Mouse (Mus musculus): ENCODE data around the gene Clcn3.

Gene Clcn3

GRCm38 (mm10) chr8:60951757-60952156, 31.3 kb downstream of the Clcn3 start:
- DNase-seq (ENCODE audit: low spot score), result no peak

- DNase-seq (ENCODE audit: low spot score), result no peak
These were observed 31.8 kb downstream of the Clcn3 start for GRCm38 (mm10) chr8:60951271-60951670.

- no peak for DNase-seq (ENCODE audit: low spot score)
These were observed 33.2 kb downstream of the Clcn3 start for GRCm38 (mm10) chr8:60949859-60950258.

- peak; percentile 12 for DNase-seq (ENCODE audit: low spot score)
These were observed 35.6 kb downstream of the Clcn3 start for GRCm38 (mm10) chr8:60947503-60947902.

- no peak for DNase-seq (ENCODE audit: low spot score)
These were observed 40.2 kb downstream of the Clcn3 start for GRCm38 (mm10) chr8:60942867-60943266.

- no peak for DNase-seq (ENCODE audit: low spot score)
These were observed 44.2 kb downstream of the Clcn3 start for GRCm38 (mm10) chr8:60938717-60939424.

GRCm38 (mm10) chr8:60933617-60934016, 49.5 kb downstream of the Clcn3 start:
- DNase-seq (ENCODE audit: low spot score), result no peak

GRCm38 (mm10) chr8:60920176-60920575, 62.9 kb downstream of the Clcn3 start:
- DNase-seq (ENCODE audit: low spot score), result no peak

- DNase-seq (ENCODE audit: low spot score), result no peak
These were observed 64.0 kb downstream of the Clcn3 start for GRCm38 (mm10) chr8:60919069-60919468.

- no peak for DNase-seq (ENCODE audit: low spot score)
These were observed 70.5 kb downstream of the Clcn3 start for GRCm38 (mm10) chr8:60912554-60912953.

- no peak for DNase-seq (ENCODE audit: low spot score)
These were observed 71.0 kb downstream of the Clcn3 start for GRCm38 (mm10) chr8:60912081-60912480.

GRCm38 (mm10) chr8:60900147-60900546, 83.0 kb downstream of the Clcn3 start:
- no peak for DNase-seq (ENCODE audit: low spot score)

GRCm38 (mm10) chr8:60895878-60896277, 87.2 kb downstream of the Clcn3 start:
- no peak for DNase-seq (ENCODE audit: low spot score)

GRCm38 (mm10) chr8:60891757-60892156, 91.3 kb downstream of the Clcn3 start:
- no peak for DNase-seq (ENCODE audit: low spot score)

GRCm38 (mm10) chr8:60890520-60890874, 92.6 kb downstream of the Clcn3 start:
- DNase-seq (ENCODE audit: low spot score), result no peak

- peak; percentile 97 for DNase-seq (ENCODE audit: low spot score)
These were observed 93.1 kb downstream of the Clcn3 start, which contains the start of gene Hpf1 for GRCm38 (mm10) chr8:60889843-60890519. Hpf1 (plus strand) TSS chr8:60890418.

- no peak for DNase-seq (ENCODE audit: low spot score)
These were observed 93.8 kb downstream of the Clcn3 start for GRCm38 (mm10) chr8:60889131-60889842.

GRCm38 (mm10) chr8:60886736-60887135, 96.4 kb downstream of the Clcn3 start:
- no peak for DNase-seq (ENCODE audit: low spot score)

GRCm38 (mm10) chr8:60883419-60884137, 99.5 kb downstream of the Clcn3 start:
- no peak for DNase-seq (ENCODE audit: low spot score)

GRCm38 (mm10) chr8:60878617-60879016, 104.5 kb downstream of the Clcn3 start:
- no peak for DNase-seq (ENCODE audit: low spot score)

- DNase-seq (ENCODE audit: low spot score), result no peak
These were observed 112.6 kb downstream of the Clcn3 start for GRCm38 (mm10) chr8:60870231-60871193.
